Mouse (Mus musculus) myocyte (in vitro differentiated cells): ENCODE measurements at regions not wholly inside any gene's neighbourhood (a gene's known extent, or its start where the extent isn't known, plus 50 kb on each side); places are given as distances from the start of the nearest gene placed in this dataset.

Source experiments
- H3K27me3 ChIP-seq: one replicate; pipeline ENCODE4 v1.6.1; 2011; ENCODE audit not compliant: control insufficient read depth, insufficient read depth, insufficient read length
- H3K36me3 ChIP-seq: one replicate; pipeline ENCODE4 v1.6.1; 2011; ENCODE audit not compliant: control insufficient read depth, insufficient read depth
- H3K4me2 ChIP-seq: one replicate; pipeline ENCODE4 v1.6.1; 2011; ENCODE audit warnings: low read depth, control low read depth
- H3K4me3 ChIP-seq: one replicate; pipeline ENCODE4 v1.5.1; 2011; ENCODE audit warnings: mild to moderate bottlenecking, control low read depth, moderate library complexity
- H3K79me2 ChIP-seq: one replicate; pipeline ENCODE4 v1.6.1; 2011; ENCODE audit not compliant: control insufficient read depth, insufficient read depth
- H3ac ChIP-seq: one replicate; pipeline ENCODE4 v1.6.1; 2011; ENCODE audit not compliant: control insufficient read depth, insufficient read length
- CEBPB ChIP-seq: IDR thresholded peaks from 2 replicates; pipeline ENCODE4 v1.6.1; 2011; ENCODE audit warnings: mild to moderate bottlenecking, moderate library complexity; ENCODE audit not compliant: poor library complexity, insufficient read depth, severe bottlenecking
- E2F4 ChIP-seq: IDR thresholded peaks from one replicate; pipeline ENCODE4 v1.6.1; 2011; ENCODE audit warnings: mild to moderate bottlenecking, control low read depth, moderate library complexity; ENCODE audit not compliant: insufficient read depth
- MAX ChIP-seq: IDR thresholded peaks from one replicate; pipeline ENCODE4 v1.6.1; 2011; ENCODE audit warnings: low read depth, mild to moderate bottlenecking, control low read depth
- MYOD1 ChIP-seq, 3 experiments: IDR thresholded peaks; one replicate each; pipeline ENCODE4 v1.6.1; 2011; ENCODE audit warnings: control low read depth in 2 of 3, low read depth in 2 of 3, mild to moderate bottlenecking in 2 of 3, moderate library complexity in 1 of 3; ENCODE audit not compliant: insufficient read length in 2 of 3, control insufficient read depth in 1 of 3
- MYOG ChIP-seq, 3 experiments: IDR thresholded peaks; one replicate each; pipeline ENCODE4 v1.6.1; 2011; ENCODE audit warnings: control low read depth in 2 of 3, low read depth in 2 of 3, mild to moderate bottlenecking in 2 of 3; ENCODE audit not compliant: insufficient read length in 2 of 3, control insufficient read depth in 1 of 3, insufficient read depth in 1 of 3
- POLR2A ChIP-seq: IDR thresholded peaks from one replicate; pipeline ENCODE4 v1.6.1; 2011; ENCODE audit warnings: low read depth, mild to moderate bottlenecking, control low read depth, moderate library complexity; ENCODE audit not compliant: insufficient read length
- POLR2AphosphoS2 ChIP-seq: IDR thresholded peaks from one replicate; pipeline ENCODE4 v1.6.1; 2011; ENCODE audit warnings: low read depth, control low read depth; ENCODE audit not compliant: insufficient read length
- REST ChIP-seq: IDR thresholded peaks from one replicate; pipeline ENCODE4 v1.6.1; 2011; ENCODE audit warnings: mild to moderate bottlenecking, control low read depth, moderate library complexity; ENCODE audit not compliant: insufficient read depth, insufficient read length
- SRF ChIP-seq: IDR thresholded peaks from one replicate; pipeline ENCODE4 v1.6.1; 2011; ENCODE audit warnings: low read depth; ENCODE audit not compliant: control insufficient read depth, insufficient read length
- TCF12 ChIP-seq: IDR thresholded peaks from one replicate; pipeline ENCODE4 v1.6.1; 2011; ENCODE audit warnings: mild to moderate bottlenecking, control low read depth; ENCODE audit not compliant: poor library complexity, insufficient read depth, severe bottlenecking
- TCF3 ChIP-seq: IDR thresholded peaks from one replicate; pipeline ENCODE4 v1.6.1; 2011; ENCODE audit warnings: low read depth, control low read depth; ENCODE audit not compliant: insufficient read length
- USF1 ChIP-seq: IDR thresholded peaks from one replicate; pipeline ENCODE4 v1.6.1; 2011; ENCODE audit warnings: low read depth, mild to moderate bottlenecking, control low read depth, moderate library complexity

GRCm38 (mm10) chr7:83256236-83256784 lies 328.4 kb upstream of the Tmc3 start:
- H3K4me2 ChIP-seq = no peak overlapping the region
- TF ChIP-seq CEBPB (no peak), SRF (no peak), TCF12 (no peak), REST (no peak), POLR2A (no peak), MYOD1 (IDR thresholded peaks at IDR 0.05; ENCODE audit: control insufficient read depth in 1 of 3, insufficient read length in 2 of 3, low read depth in 2 of 3) (no peak), TCF3 (no peak), MYOG (IDR thresholded peaks at IDR 0.05; ENCODE audit: control insufficient read depth in 1 of 3, insufficient read depth in 1 of 3, insufficient read length in 2 of 3, low read depth in 2 of 3) (no peak), MAX (no peak), POLR2AphosphoS2 (no peak), USF1 (no peak), E2F4 (no peak)
- no peaks in the 10 kb centered on the region for H3K36me3 ChIP-seq
- H3K27me3 ChIP-seq = no peaks in the 10 kb centered on the region
- no peaks in the 10 kb centered on the region for H3K79me2 ChIP-seq
- no peak overlapping the region for H3ac ChIP-seq
- H3K4me3 ChIP-seq = no peak overlapping the region

- no peaks in the 10 kb centered on the region for H3K79me2 ChIP-seq
- H3K27me3 ChIP-seq = no peaks in the 10 kb centered on the region
- H3K4me2 ChIP-seq = no peak overlapping the region
- TF ChIP-seq TCF12 = no peak
- no peak for TF ChIP-seq POLR2A
- TF ChIP-seq MAX = no peak
- TF ChIP-seq REST = no peak
- no peak for TF ChIP-seq USF1
- TF ChIP-seq CEBPB = no peak
- no peak for TF ChIP-seq MYOD1 (IDR thresholded peaks at IDR 0.05; ENCODE audit: control insufficient read depth in 1 of 3, insufficient read length in 2 of 3, low read depth in 2 of 3)
- TF ChIP-seq POLR2AphosphoS2 = no peak
- TF ChIP-seq E2F4 = no peak
- H3ac ChIP-seq = no peak overlapping the region
- no peaks in the 10 kb centered on the region for H3K36me3 ChIP-seq
- no peak overlapping the region for H3K4me3 ChIP-seq
These were observed 326.3 kb upstream of the Tmc3 start for GRCm38 (mm10) chr7:83258363-83258916.

DNA sequence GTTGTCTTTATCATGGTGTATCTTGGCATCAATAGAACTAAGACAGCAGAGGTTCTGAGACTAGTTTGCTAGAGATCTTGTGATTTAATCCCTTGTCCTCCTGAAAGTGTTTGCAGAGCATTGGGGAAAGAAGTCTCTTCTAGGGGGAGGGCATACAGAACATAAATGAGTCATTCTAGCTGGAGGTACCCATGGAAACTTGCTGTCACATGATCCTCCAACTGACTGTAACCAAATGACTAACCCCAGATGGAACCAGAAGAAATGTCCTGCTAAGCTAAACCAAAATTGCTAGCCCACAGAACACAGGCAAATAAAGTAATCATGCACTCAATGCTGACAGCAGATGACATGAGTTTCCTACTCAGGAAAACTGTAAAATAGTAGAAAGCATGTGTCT lies 323.2 kb upstream of the Tmc3 start:
- Histone ChIP-seq H3K4me3 (no peak overlapping the region), H3K36me3 (no peaks in the 10 kb centered on the region), H3K79me2 (no peaks in the 10 kb centered on the region), H3K4me2 (no peak overlapping the region), H3K27me3 (no peaks in the 10 kb centered on the region), H3ac (no peak overlapping the region)
- TF ChIP-seq MYOG (IDR thresholded peaks at IDR 0.05; ENCODE audit: control insufficient read depth in 1 of 3, insufficient read depth in 1 of 3, insufficient read length in 2 of 3, low read depth in 2 of 3) (no peak), CEBPB (no peak), REST (no peak), MAX (no peak), USF1 (peak; percentile 81), POLR2A (no peak)

DNA sequence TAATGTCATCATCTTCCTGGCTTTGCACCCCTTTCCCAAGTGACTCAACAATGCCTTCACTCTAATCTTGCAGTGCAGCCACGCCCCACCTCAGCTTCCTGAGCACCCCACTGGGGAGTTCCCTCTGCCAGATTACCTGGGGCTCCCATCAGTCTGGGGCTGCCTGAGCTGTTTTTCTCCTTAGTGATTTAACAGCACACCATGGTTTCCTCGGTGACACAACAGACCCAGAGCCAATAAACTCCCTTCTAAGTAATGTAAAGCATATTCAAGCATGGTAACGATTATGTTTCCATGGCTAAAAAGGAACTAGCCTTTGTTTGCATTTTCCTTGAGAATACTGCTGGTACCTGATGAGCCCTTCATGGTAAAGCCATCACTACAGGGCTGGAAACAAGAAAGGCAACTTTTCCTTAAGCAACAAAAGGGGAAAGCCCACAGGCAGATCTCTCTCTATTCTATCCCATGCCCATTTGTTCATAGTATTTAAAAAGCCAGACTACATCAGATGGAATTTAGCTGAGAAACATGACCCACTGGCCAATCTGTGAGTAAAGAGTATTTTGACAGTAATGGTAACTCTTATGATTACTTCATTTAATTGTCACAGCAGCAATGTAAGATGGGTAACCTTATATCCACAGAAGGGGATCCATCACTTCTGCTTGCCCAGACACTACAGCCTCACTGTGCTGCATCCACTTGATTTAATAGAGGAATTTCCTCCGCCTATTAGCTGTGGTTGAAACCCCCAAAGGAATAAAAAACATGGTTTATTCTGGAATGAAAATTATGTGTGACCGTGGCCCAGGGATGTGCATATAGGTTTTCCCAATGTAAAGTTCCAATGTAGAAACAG lies 294.6 kb upstream of the Tmc3 start:
- TF ChIP-seq TCF3 (no peak), POLR2A (no peak), E2F4 (no peak), CEBPB (no peak)
- Histone ChIP-seq H3K36me3 (no peaks in the 10 kb centered on the region), H3K79me2 (no peaks in the 10 kb centered on the region), H3K4me3 (no peak overlapping the region), H3K27me3 (no peaks in the 10 kb centered on the region), H3K4me2 (no peak overlapping the region), H3ac (no peak overlapping the region)

DNA sequence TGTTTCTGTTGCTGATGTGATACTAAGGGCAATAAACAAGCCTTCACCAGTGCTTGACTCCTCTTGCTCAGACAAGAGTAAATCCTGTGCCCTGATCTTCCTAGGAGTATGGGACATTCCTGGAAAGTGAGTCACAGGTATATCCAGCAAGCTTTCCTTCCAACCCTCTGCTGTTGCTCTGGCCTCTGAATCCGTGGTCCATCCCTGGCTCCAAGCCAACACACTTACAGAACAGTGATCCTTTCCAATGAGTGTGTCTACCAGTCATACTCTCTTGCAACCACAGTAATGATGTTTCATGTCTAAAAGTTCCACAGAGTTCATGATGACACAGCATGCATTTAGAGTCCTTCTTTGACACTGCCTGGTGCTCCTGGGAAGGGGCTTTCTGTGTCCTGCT lies 277.6 kb upstream of the Tmc3 start:
- H3K4me2 ChIP-seq = no peak overlapping the region
- no peak overlapping the region for H3ac ChIP-seq
- H3K79me2 ChIP-seq = no peaks in the 10 kb centered on the region
- TF ChIP-seq MAX = no peak
- no peak for TF ChIP-seq TCF12
- no peak for TF ChIP-seq TCF3
- no peak for TF ChIP-seq CEBPB
- no peak for TF ChIP-seq POLR2AphosphoS2
- TF ChIP-seq MYOG (IDR thresholded peaks at IDR 0.05; ENCODE audit: control insufficient read depth in 1 of 3, insufficient read depth in 1 of 3, insufficient read length in 2 of 3, low read depth in 2 of 3) = no peak
- TF ChIP-seq SRF = no peak
- no peak for TF ChIP-seq E2F4
- no peak for TF ChIP-seq POLR2A
- no peak for TF ChIP-seq MYOD1 (IDR thresholded peaks at IDR 0.05; ENCODE audit: control insufficient read depth in 1 of 3, insufficient read length in 2 of 3, low read depth in 2 of 3)
- no peak for TF ChIP-seq REST
- TF ChIP-seq USF1 = no peak
- H3K36me3 ChIP-seq = no peaks in the 10 kb centered on the region
- no peaks in the 10 kb centered on the region for H3K27me3 ChIP-seq
- H3K4me3 ChIP-seq = no peak overlapping the region
